10 mouse cellular contexts compared by ENCODE assay signal in genomic region chr4:136248464-136249331, GRCm38 (mm10). TPM values are rescaled to one million over a fixed set of nuclear protein-coding genes. Genes with fewer than 3 reads are reported as not detected.
A peak's percentile ranks its signal among the peaks of the same experiment; 100 is the strongest.
DNase-seq lines count a peak whose midpoint lies in the region; ATAC-seq and TF ChIP-seq lines count a peak whose summit lies in the region.
"Had no signal": no experiment of that assay in that cellular context is flagged by ENCODE, and none has a peak within 500 bp of the region (broad histone marks: within the 10 kb centered on the region; RNA-seq: fewer than 3 reads in every experiment).

No protein-coding gene starts in this region.

- peak overlapping the region; percentile 88 for H3K4me2 ChIP-seq in heart, embryonic 13.5 days
- H3K4me2 ChIP-seq in forebrain, embryonic 12.5 days, result peak overlapping the region; percentile 75
- H3K4me2 ChIP-seq in lung, postnatal 0 days (replicated peaks; ENCODE audit: low read depth, low read length), result peak overlapping the region; percentile 95

- DNase-seq in heart, adult 9 months (ENCODE audit: low spot score in 2 of 2), result no peak
- peak; percentile 78 for DNase-seq in kidney, adult 18-20 months
- peak; percentile 45 for DNase-seq in lung, postnatal 0 days (ENCODE audit: low spot score)
- no peak for DNase-seq in urinary bladder, postnatal 4 days (ENCODE audit: low spot score in 2 of 2)
- no peak for DNase-seq in cerebellum, adult 11-12 months
- no peak for DNase-seq in adrenal gland, adult 8-10 months

- H3K9ac ChIP-seq in heart, embryonic 13.5 days, result peak overlapping the region; percentile 87
- no peak overlapping the region for H3K9ac ChIP-seq in forebrain, embryonic 12.5 days
- H3K9ac ChIP-seq in lung, postnatal 0 days (replicated peaks; ENCODE audit: low read depth), result no peak overlapping the region; the same call in 1 of the 2 replicates

- ATAC-seq in heart, embryonic 13.5 days (ENCODE audit: extremely low read depth, insufficient number of reproducible peaks, low FRiP score, low TSS enrichment), result no peak
- ATAC-seq in forebrain, embryonic 12.5 days (ENCODE audit: low FRiP score), result no peak
- ATAC-seq in lung, postnatal 0 days, result no peak

- peaks cover 60% of the 10 kb centered on the region for H3K27me3 ChIP-seq in heart, embryonic 13.5 days (replicated peaks)
- H3K27me3 ChIP-seq in forebrain, embryonic 12.5 days, result peaks cover 92% of the 10 kb centered on the region
- peaks cover 8% of the 10 kb centered on the region; the same call in 1 of the 2 replicates for H3K27me3 ChIP-seq in lung, postnatal 0 days (replicated peaks; ENCODE audit: insufficient read depth, low read length)

- TF ChIP-seq EP300 in lung, postnatal 0 days (IDR thresholded peaks at IDR 0.05), result no peak

- H3K9me3 ChIP-seq in heart, embryonic 13.5 days, result no peaks in the 10 kb centered on the region
- H3K9me3 ChIP-seq in forebrain, embryonic 12.5 days, result no peaks in the 10 kb centered on the region
- no peaks in the 10 kb centered on the region for H3K9me3 ChIP-seq in lung, postnatal 0 days (ENCODE audit: low read length)

- under 1% methylated on average over 36 of the region's 37 CpGs for WGBS in heart, embryonic 13.5 days
- under 1% methylated on average over 37 of the region's 37 CpGs for WGBS in forebrain, embryonic 12.5 days
- 2% methylated on average over 33 of the region's 37 CpGs for WGBS in lung, postnatal 0 days

- no peak for TF ChIP-seq CTCF in lung, postnatal 0 days (IDR thresholded peaks at IDR 0.05)

- H3K36me3 ChIP-seq in heart, embryonic 13.5 days, result peaks cover 6% of the 10 kb centered on the region; the same call in 1 of the 2 replicates
- no peaks in the 10 kb centered on the region for H3K36me3 ChIP-seq in forebrain, embryonic 12.5 days (replicated peaks)
- no peaks in the 10 kb centered on the region for H3K36me3 ChIP-seq in lung, postnatal 0 days (ENCODE audit: insufficient read depth, low read length)

- H3K4me1 ChIP-seq in heart, embryonic 13.5 days, result peaks cover 55% of the 10 kb centered on the region
- peaks cover 34% of the 10 kb centered on the region for H3K4me1 ChIP-seq in forebrain, embryonic 12.5 days
- peaks cover 25% of the 10 kb centered on the region for H3K4me1 ChIP-seq in lung, postnatal 0 days (ENCODE audit: insufficient read depth, low read depth, low read length)

- peak overlapping the region; percentile 85 for H3K27ac ChIP-seq in heart, embryonic 13.5 days (replicated peaks)
- H3K27ac ChIP-seq in forebrain, embryonic 12.5 days, result no peak overlapping the region
- 0 out of 2 replicates have a peak overlapping the region, but pooled peaks have one; percentile 14 for H3K27ac ChIP-seq in lung, postnatal 0 days (ENCODE audit: low read length)
- H3K27ac ChIP-seq: macrophage had no signal

- H3K4me3 ChIP-seq in heart, embryonic 13.5 days, result peak overlapping the region; percentile 77
- peak overlapping the region; percentile 44 for H3K4me3 ChIP-seq in forebrain, embryonic 12.5 days (replicated peaks)
- H3K4me3 ChIP-seq in lung, postnatal 0 days (ENCODE audit: low read depth, low read length), result peak overlapping the region; percentile 50

RNA-seq across cellular contexts. Expression of gene Tcea3, which starts 1.2 kb away (rescaled TPM):
- polyA plus RNA-seq in heart, embryonic 13.5 days (2015; fragmentation: Nextera tagmentation; extraction: Ambion mirVana), result 58.8 and 62.7 TPM in 2 replicates
- polyA plus RNA-seq in forebrain, embryonic 12.5 days (2016; fragmentation: Nextera tagmentation; extraction: Ambion mirVana), result 1.6 and 1.9 TPM in 2 replicates
- polyA plus RNA-seq in lung, postnatal 0 days (2015; fragmentation: Nextera tagmentation; extraction: Ambion mirVana), result 26.8 and 29.1 TPM in 2 replicates
- 1 to 10 TPM; 1.7 to 2.2 (median 1.9) TPM for total RNA-seq in adrenal gland, adult 8-10 months (2022)
- total RNA-seq: MEL had no signal
- polyA plus RNA-seq: macrophage had no signal

RNA-seq across cellular contexts. Expression of gene Zfp46, which starts 35.8 kb away (rescaled TPM):
- 18.3 and 19.7 TPM in 2 replicates for polyA plus RNA-seq in heart, embryonic 13.5 days (2015; fragmentation: Nextera tagmentation; extraction: Ambion mirVana)
- 25.8 and 38.1 TPM in 2 replicates for polyA plus RNA-seq in forebrain, embryonic 12.5 days (2016; fragmentation: Nextera tagmentation; extraction: Ambion mirVana)
- 18.4 and 21.0 TPM in 2 replicates for polyA plus RNA-seq in lung, postnatal 0 days (2015; fragmentation: Nextera tagmentation; extraction: Ambion mirVana)
- 10 to 100 TPM; 16.2 to 20.8 (median 18.1) TPM for total RNA-seq in adrenal gland, adult 8-10 months (2022)

RNA-seq across cellular contexts. Expression of gene Asap3, which starts 42.5 kb away (rescaled TPM):
- polyA plus RNA-seq in heart, embryonic 13.5 days (2015; fragmentation: Nextera tagmentation; extraction: Ambion mirVana), result 2.6 and 3.4 TPM in 2 replicates
- 5.9 and 6.4 TPM in 2 replicates for polyA plus RNA-seq in forebrain, embryonic 12.5 days (2016; fragmentation: Nextera tagmentation; extraction: Ambion mirVana)
- polyA plus RNA-seq in lung, postnatal 0 days (2015; fragmentation: Nextera tagmentation; extraction: Ambion mirVana), result 5.4 and 5.5 TPM in 2 replicates
- total RNA-seq in adrenal gland, adult 8-10 months (2022), result 1 to 10 TPM; 2.5 to 4.9 (median 3.6) TPM

Comparison
In these comparisons a context has a peak if more than half of its experiments do, and no peak if none do; other contexts are left out.
1. DNase-seq: peak in kidney, adult 18-20 months (single experiment) and lung, postnatal 0 days (single experiment); none in heart, adult 9 months (0 of 2), urinary bladder, postnatal 4 days (0 of 2), cerebellum, adult 11-12 months (single experiment) and adrenal gland, adult 8-10 months (single experiment).
2. Peak in every context shown above with its lines, with median percentiles within 50 percentile points of each other: H3K4me2 ChIP-seq and H3K4me3 ChIP-seq.